Mouse (Mus musculus): ENCODE results near the gene Cpsf6. TPM values are rescaled to one million over a fixed set of nuclear protein-coding genes. Genes with fewer than 3 reads are reported as not detected.

The Cpsf6 gene
- polyA plus RNA-seq, 1 experiment from 2014 or later: 89.7 TPM

DNA sequence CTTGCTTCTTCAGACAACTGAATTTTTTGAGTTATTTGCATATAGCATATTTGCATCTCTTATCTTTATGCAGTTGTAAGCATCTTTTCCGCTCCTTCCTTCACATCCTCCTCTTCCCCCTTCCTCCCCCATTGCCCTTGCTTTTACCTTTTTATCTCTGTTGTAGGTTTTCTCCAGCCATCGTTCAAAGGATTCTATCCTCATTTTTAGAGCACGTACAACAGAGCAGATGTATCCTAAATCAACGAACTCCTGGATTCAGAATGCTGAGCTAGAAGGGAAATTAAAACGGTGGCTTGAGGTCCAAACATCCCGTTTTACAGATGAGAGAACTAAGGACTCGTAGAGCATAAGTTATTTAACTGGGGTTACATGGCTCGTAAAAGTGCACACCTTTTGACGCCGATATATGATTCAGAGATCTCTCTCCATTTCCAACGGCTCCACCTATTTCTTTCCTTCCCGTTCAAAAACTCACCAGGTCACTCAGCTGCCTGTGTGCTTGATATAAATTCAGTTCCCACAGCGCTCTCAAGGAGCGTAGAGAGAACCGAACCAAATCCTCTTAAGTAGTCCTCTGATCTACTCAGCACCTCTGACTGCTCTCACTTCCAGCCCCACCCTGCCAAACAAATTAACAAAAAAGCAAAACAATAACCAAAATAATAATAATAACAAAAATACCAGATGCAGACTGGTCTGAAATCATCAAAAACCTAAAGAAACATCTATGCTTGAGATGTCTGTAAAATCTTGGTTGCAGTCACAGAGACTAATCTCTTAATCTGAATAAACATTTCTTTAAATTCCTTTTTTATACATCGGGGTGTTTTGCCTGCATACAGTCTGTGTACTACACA lies 2.2 kb downstream of the Cpsf6 start:
- H3K4me1 ChIP-seq (ENCODE audit: control insufficient read depth, insufficient read depth, low read length): peaks cover 12% of the 10 kb centered on the region
- H3K4me2 ChIP-seq (ENCODE audit: low read depth, low read length): peak overlapping the region; percentile 77
- WGBS: 24% methylated on average over 16 of the region's 16 CpGs
- H3K36me3 ChIP-seq (ENCODE audit: control insufficient read depth, insufficient read depth): no peaks in the 10 kb centered on the region
- no peaks in the 10 kb centered on the region for H3K27me3 ChIP-seq (ENCODE audit: control insufficient read depth, insufficient read depth, low read length)
- H3K9me3 ChIP-seq (replicated peaks; ENCODE audit: control insufficient read depth, low read length): no peaks in the 10 kb centered on the region
- ATAC-seq (replicated peaks; ENCODE audit: extremely low read depth, insufficient read depth, low FRiP score): no peak
- no peak overlapping the region for H3K27ac ChIP-seq (ENCODE audit: low read length)
- peak overlapping the region; percentile 98 for H3K4me3 ChIP-seq (ENCODE audit: low read length)
- H3K9ac ChIP-seq (ENCODE audit: low read length): peak overlapping the region; percentile 100

DNA sequence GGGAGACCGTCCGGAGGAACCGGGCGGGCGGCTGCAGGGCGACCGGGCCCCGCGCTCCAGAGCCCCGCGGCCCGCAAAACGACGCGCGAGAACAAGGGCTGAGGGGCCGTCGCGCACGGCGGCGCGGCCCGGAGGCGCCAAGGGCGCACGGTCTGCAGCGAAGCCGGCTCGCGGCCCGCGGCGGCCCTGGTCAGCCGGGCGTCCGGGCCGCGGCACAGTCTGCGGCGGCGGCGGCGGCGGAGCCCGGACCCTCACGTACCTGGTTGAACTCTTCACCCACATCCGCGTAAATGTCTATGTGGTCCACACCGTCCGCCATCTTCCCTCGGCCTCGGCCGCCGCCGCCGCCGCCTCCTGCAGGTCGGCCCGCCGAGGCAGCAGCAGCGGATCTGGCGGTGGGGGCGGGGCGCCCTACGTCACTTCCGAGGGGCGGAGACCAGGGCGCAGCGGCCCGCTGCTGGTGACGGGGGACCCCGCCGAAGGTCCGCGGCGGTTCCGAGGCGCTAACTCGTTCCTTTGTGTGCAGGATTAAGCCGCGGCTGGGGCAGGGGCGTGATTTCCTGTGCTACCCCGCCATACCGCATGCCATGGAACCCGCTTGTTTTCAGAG lies 3.1 kb downstream of the Cpsf6 start:
- peak overlapping the region; percentile 98 for H3K4me3 ChIP-seq (ENCODE audit: low read length)
- peak; percentile 97 for ATAC-seq (replicated peaks; ENCODE audit: extremely low read depth, insufficient read depth, low FRiP score)
- no peaks in the 10 kb centered on the region for H3K9me3 ChIP-seq (replicated peaks; ENCODE audit: control insufficient read depth, low read length)
- no peaks in the 10 kb centered on the region for H3K36me3 ChIP-seq (ENCODE audit: control insufficient read depth, insufficient read depth)
- peak overlapping the region; percentile 77 for H3K4me2 ChIP-seq (ENCODE audit: low read depth, low read length)
- H3K27ac ChIP-seq (ENCODE audit: low read length): peak overlapping the region; percentile 96
- peaks cover 12% of the 10 kb centered on the region for H3K4me1 ChIP-seq (ENCODE audit: control insufficient read depth, insufficient read depth, low read length)
- under 1% methylated on average over 70 of the region's 86 CpGs for WGBS
- peak overlapping the region; percentile 100 for H3K9ac ChIP-seq (ENCODE audit: low read length)
- H3K27me3 ChIP-seq (ENCODE audit: control insufficient read depth, insufficient read depth, low read length): no peaks in the 10 kb centered on the region

GRCm38 (mm10) chr10:117375841-117376579 lies 3.8 kb downstream of the Cpsf6 start:
- peak overlapping the region; percentile 98 for H3K4me3 ChIP-seq (ENCODE audit: low read length)
- WGBS: under 1% methylated on average over 66 of the region's 74 CpGs
- peak overlapping the region; percentile 72 for H3K4me2 ChIP-seq (ENCODE audit: low read depth, low read length)
- peaks cover 12% of the 10 kb centered on the region for H3K4me1 ChIP-seq (ENCODE audit: control insufficient read depth, insufficient read depth, low read length)
- H3K9ac ChIP-seq (ENCODE audit: low read length): peak overlapping the region; percentile 100
- no peaks in the 10 kb centered on the region for H3K36me3 ChIP-seq (ENCODE audit: control insufficient read depth, insufficient read depth)
- H3K9me3 ChIP-seq (replicated peaks; ENCODE audit: control insufficient read depth, low read length): no peaks in the 10 kb centered on the region
- peak; percentile 75 for ATAC-seq (replicated peaks; ENCODE audit: extremely low read depth, insufficient read depth, low FRiP score)
- no peaks in the 10 kb centered on the region for H3K27me3 ChIP-seq (ENCODE audit: control insufficient read depth, insufficient read depth, low read length)
- H3K27ac ChIP-seq (ENCODE audit: low read length): peak overlapping the region; percentile 96

GRCm38 (mm10) chr10:117375163-117375562 lies 4.7 kb downstream of the Cpsf6 start:
- no peak overlapping the region for H3K27ac ChIP-seq (ENCODE audit: low read length)
- WGBS: 23% methylated on average over 10 of the region's 10 CpGs
- H3K9ac ChIP-seq (ENCODE audit: low read length): peak overlapping the region; percentile 100

GRCm38 (mm10) chr10:117363106-117363505 lies 16.7 kb downstream of the Cpsf6 start:
- Histone ChIP-seq H3K36me3 (ENCODE audit: control insufficient read depth, insufficient read depth) (peaks cover 49% of the 10 kb centered on the region), H3K4me1 (ENCODE audit: control insufficient read depth, insufficient read depth, low read length) (no peaks in the 10 kb centered on the region), H3K27me3 (ENCODE audit: control insufficient read depth, insufficient read depth, low read length) (no peaks in the 10 kb centered on the region), H3K4me2 (ENCODE audit: low read depth, low read length) (no peak overlapping the region), H3K4me3 (ENCODE audit: low read length) (no peak overlapping the region), H3K9ac (ENCODE audit: low read length) (no peak overlapping the region), H3K9me3 (replicated peaks; ENCODE audit: control insufficient read depth, low read length) (no peaks in the 10 kb centered on the region), H3K27ac (ENCODE audit: low read length) (no peak overlapping the region)
- WGBS: 27% methylated on average over 3 of the region's 3 CpGs
- ATAC-seq (replicated peaks; ENCODE audit: extremely low read depth, insufficient read depth, low FRiP score): no peak

More at GRCm38 (mm10) chr10:117375163-117375562, 4.7 kb downstream of the Cpsf6 start:
- Histone ChIP-seq H3K9me3 (replicated peaks; ENCODE audit: control insufficient read depth, low read length) (no peaks in the 10 kb centered on the region), H3K4me1 (ENCODE audit: control insufficient read depth, insufficient read depth, low read length) (peaks cover 12% of the 10 kb centered on the region), H3K36me3 (ENCODE audit: control insufficient read depth, insufficient read depth) (no peaks in the 10 kb centered on the region), H3K27me3 (ENCODE audit: control insufficient read depth, insufficient read depth, low read length) (no peaks in the 10 kb centered on the region), H3K4me3 (ENCODE audit: low read length) (peak overlapping the region; percentile 98), H3K4me2 (ENCODE audit: low read depth, low read length) (peak overlapping the region; percentile 72)
- no peak for ATAC-seq (replicated peaks; ENCODE audit: extremely low read depth, insufficient read depth, low FRiP score)

- no peaks in the 10 kb centered on the region for H3K9me3 ChIP-seq (replicated peaks; ENCODE audit: control insufficient read depth, low read length)
- no peak overlapping the region for H3K27ac ChIP-seq (ENCODE audit: low read length)
- 87% methylated on average over 11 of the region's 11 CpGs for WGBS
- H3K4me2 ChIP-seq (ENCODE audit: low read depth, low read length): no peak overlapping the region
- no peaks in the 10 kb centered on the region for H3K27me3 ChIP-seq (ENCODE audit: control insufficient read depth, insufficient read depth, low read length)
- ATAC-seq (replicated peaks; ENCODE audit: extremely low read depth, insufficient read depth, low FRiP score): no peak
- no peaks in the 10 kb centered on the region for H3K4me1 ChIP-seq (ENCODE audit: control insufficient read depth, insufficient read depth, low read length)
- H3K9ac ChIP-seq (ENCODE audit: low read length): no peak overlapping the region
- peaks cover 57% of the 10 kb centered on the region for H3K36me3 ChIP-seq (ENCODE audit: control insufficient read depth, insufficient read depth)
- H3K4me3 ChIP-seq (ENCODE audit: low read length): no peak overlapping the region
Observed at GRCm38 (mm10) chr10:117358891-117359290, 20.9 kb downstream of the Cpsf6 start.

- Histone ChIP-seq H3K4me3 (ENCODE audit: low read length) (no peak overlapping the region), H3K9ac (ENCODE audit: low read length) (no peak overlapping the region), H3K4me1 (ENCODE audit: control insufficient read depth, insufficient read depth, low read length) (no peaks in the 10 kb centered on the region), H3K36me3 (ENCODE audit: control insufficient read depth, insufficient read depth) (no peaks in the 10 kb centered on the region), H3K27me3 (ENCODE audit: control insufficient read depth, insufficient read depth, low read length) (no peaks in the 10 kb centered on the region), H3K4me2 (ENCODE audit: low read depth, low read length) (no peak overlapping the region), H3K27ac (ENCODE audit: low read length) (no peak overlapping the region), H3K9me3 (replicated peaks; ENCODE audit: control insufficient read depth, low read length) (no peaks in the 10 kb centered on the region)
- ATAC-seq (replicated peaks; ENCODE audit: extremely low read depth, insufficient read depth, low FRiP score): no peak
- 88% methylated on average over 4 of the region's 4 CpGs for WGBS
Observed at GRCm38 (mm10) chr10:117343000-117343399, 36.8 kb downstream of the Cpsf6 start.

DNA sequence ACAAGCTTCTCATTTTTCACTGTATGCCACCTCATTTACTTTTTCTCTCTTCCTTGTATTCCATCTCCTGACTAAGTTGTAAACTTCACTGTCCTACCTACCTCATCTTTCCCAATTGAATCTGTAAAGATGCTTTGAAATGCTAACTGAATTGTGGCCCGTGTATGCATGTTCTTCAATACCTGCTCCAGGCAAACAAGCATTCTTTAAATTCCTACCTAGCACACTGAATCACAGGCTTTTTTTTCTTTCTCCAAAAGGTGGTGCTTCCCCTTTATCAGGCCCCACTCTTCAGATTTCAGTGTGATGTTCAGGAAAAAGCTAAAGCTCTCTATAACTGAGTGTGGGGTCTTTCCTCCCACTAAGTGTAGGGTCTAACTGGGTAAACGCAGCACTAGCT lies 37.4 kb downstream of the Cpsf6 start:
- no peak overlapping the region for H3K4me2 ChIP-seq (ENCODE audit: low read depth, low read length)
- no peaks in the 10 kb centered on the region for H3K36me3 ChIP-seq (ENCODE audit: control insufficient read depth, insufficient read depth)
- H3K27ac ChIP-seq (ENCODE audit: low read length): no peak overlapping the region
- no peak overlapping the region for H3K4me3 ChIP-seq (ENCODE audit: low read length)
- H3K27me3 ChIP-seq (ENCODE audit: control insufficient read depth, insufficient read depth, low read length): no peaks in the 10 kb centered on the region
- ATAC-seq (replicated peaks; ENCODE audit: extremely low read depth, insufficient read depth, low FRiP score): no peak
- WGBS: 58% methylated on average over 2 of the region's 2 CpGs
- no peak overlapping the region for H3K9ac ChIP-seq (ENCODE audit: low read length)
- no peaks in the 10 kb centered on the region for H3K4me1 ChIP-seq (ENCODE audit: control insufficient read depth, insufficient read depth, low read length)
- H3K9me3 ChIP-seq (replicated peaks; ENCODE audit: control insufficient read depth, low read length): no peaks in the 10 kb centered on the region
